Mouse (Mus musculus) left cerebral cortex, adult 9 months (tissue): ENCODE results near the gene Zbtb21.
"Not testable (repeated sequence)": the region's sequence is repeated elsewhere in the genome, so short reads cannot be mapped to it uniquely, and the experiment has no call there.

ENCODE experiments used
- DNase-seq, 2 experiments: peaks; one replicate each; pipeline ENCODE4 v3.0.0; 2022; ENCODE audit warnings: low spot score in 2 of 2

The Zbtb21 gene

GRCm38 (mm10) chr16:97946993-97947392 lies 15.4 kb downstream of the Zbtb21 start:
- not testable (repeated sequence) for DNase-seq

GRCm38 (mm10) chr16:97941844-97942243 lies 20.6 kb downstream of the Zbtb21 start:
- DNase-seq = no peak

GRCm38 (mm10) chr16:97940471-97940973 lies 21.9 kb downstream of the Zbtb21 start:
- DNase-seq = no peak

- DNase-seq = no peak
Measured at GRCm38 (mm10) chr16:97935815-97936214, 26.6 kb downstream of the Zbtb21 start.

GRCm38 (mm10) chr16:97930231-97930630 lies 32.2 kb downstream of the Zbtb21 start:
- DNase-seq = no peak

GRCm38 (mm10) chr16:97929520-97929919 lies 32.9 kb downstream of the Zbtb21 start:
- DNase-seq = no peak

- no peak for DNase-seq
Measured at GRCm38 (mm10) chr16:97927331-97927938, 35.0 kb downstream of the Zbtb21 start.

- no peak for DNase-seq
Measured at GRCm38 (mm10) chr16:97926381-97926780, 36.0 kb downstream of the Zbtb21 start.

GRCm38 (mm10) chr16:97925760-97926159 lies 36.7 kb downstream of the Zbtb21 start:
- DNase-seq = no peak

- DNase-seq = no peak
Measured at GRCm38 (mm10) chr16:97923700-97924099, 38.7 kb downstream of the Zbtb21 start.

- DNase-seq = no peak
Measured at GRCm38 (mm10) chr16:97922779-97923126, 39.7 kb downstream of the Zbtb21 start.

- peak; percentile 54 to 87 for DNase-seq
Measured at GRCm38 (mm10) chr16:97921961-97922778, 40.3 kb downstream of the Zbtb21 start.

- no peak for DNase-seq
Measured at GRCm38 (mm10) chr16:97920621-97921020, 41.8 kb downstream of the Zbtb21 start.

GRCm38 (mm10) chr16:97919793-97920192 lies 42.6 kb downstream of the Zbtb21 start:
- DNase-seq = no peak

- DNase-seq = no peak
Measured at GRCm38 (mm10) chr16:97912873-97913272, 49.5 kb downstream of the Zbtb21 start.

- DNase-seq = no peak
Measured at GRCm38 (mm10) chr16:97909356-97909755, 53.1 kb downstream of the Zbtb21 start.

- no peak for DNase-seq
Measured at GRCm38 (mm10) chr16:97907496-97907895, 54.9 kb downstream of the Zbtb21 start.

- DNase-seq = no peak
Measured at GRCm38 (mm10) chr16:97906337-97906736, 56.1 kb downstream of the Zbtb21 start.

GRCm38 (mm10) chr16:97905449-97905991 lies 56.9 kb downstream of the Zbtb21 start:
- DNase-seq = no peak

GRCm38 (mm10) chr16:97904035-97904434 lies 58.4 kb downstream of the Zbtb21 start:
- DNase-seq = no peak

- no peak for DNase-seq
Measured at GRCm38 (mm10) chr16:97897346-97898024, 64.9 kb downstream of the Zbtb21 start.
